9 mouse cellular contexts compared by ENCODE assay signal in the genomic region with DNA sequence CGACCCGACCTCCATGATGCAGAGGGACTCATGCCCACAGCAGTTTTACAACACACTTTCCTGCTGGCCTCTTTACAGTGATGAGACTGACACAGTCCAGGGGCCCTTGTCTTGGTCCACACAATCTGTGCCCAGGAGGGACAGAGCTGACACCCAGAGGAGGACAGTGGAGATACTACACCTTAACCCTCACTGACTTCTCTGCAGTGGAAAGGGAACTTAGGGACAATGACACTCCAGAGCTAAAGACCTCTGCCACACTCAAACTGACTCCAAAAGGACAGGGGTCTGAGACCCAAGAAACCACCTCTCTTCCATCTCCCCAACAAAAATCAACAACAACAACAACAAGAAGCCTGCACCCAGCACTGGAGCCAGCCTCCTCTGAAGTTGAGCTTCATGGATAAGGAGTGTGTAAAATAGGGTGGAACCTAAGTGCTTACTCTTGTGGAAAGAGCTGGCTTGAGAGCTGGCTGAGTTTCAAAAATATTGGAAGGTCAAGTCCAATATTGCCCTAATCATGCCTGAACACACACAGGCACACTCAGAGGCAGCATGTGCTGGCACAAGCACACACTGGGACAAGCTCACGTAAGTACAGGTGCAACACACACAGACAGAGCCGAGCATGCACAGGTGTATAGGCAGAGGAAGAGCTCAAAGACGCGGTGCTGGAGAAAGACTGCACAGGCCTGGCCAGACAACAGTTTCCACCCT. TPM values are rescaled to one million over a fixed set of nuclear protein-coding genes. Genes with fewer than 3 reads are reported as not detected.
DNase-seq lines count a peak whose midpoint lies in the region; ATAC-seq and TF ChIP-seq lines count a peak whose summit lies in the region.
"Had no signal": no experiment of that assay in that cellular context is flagged by ENCODE, and none has a peak within 500 bp of the region (broad histone marks: within the 10 kb centered on the region; RNA-seq: fewer than 3 reads in every experiment).

No protein-coding gene starts in this region.

- 53% methylated on average over 6 of the region's 6 CpGs for WGBS in forebrain, embryonic 12.5 days
- 50% methylated on average over 6 of the region's 6 CpGs for WGBS in intestine, postnatal 0 days
- WGBS in midbrain, embryonic 13.5 days: 51% methylated on average over 6 of the region's 6 CpGs

- no peak for DNase-seq in left cerebral cortex, adult 2 months (ENCODE audit: extremely low spot score in 1 of 2, low spot score in 2 of 2)
- no peak for DNase-seq in left cerebral cortex, postnatal 10 days (ENCODE audit: extremely low spot score in 1 of 2, low spot score in 2 of 2)
- no peak for DNase-seq in natural killer cell, adult 2 months (ENCODE audit: low spot score in 2 of 2)
- no peak for DNase-seq in left cerebral cortex, adult 18-20 months (ENCODE audit: low spot score in 2 of 2)
- DNase-seq in layer of hippocampus, postnatal 36 days: no peak

- peaks cover 94% of the 10 kb centered on the region for H3K4me1 ChIP-seq in forebrain, embryonic 12.5 days
- H3K4me1 ChIP-seq in intestine, postnatal 0 days (replicated peaks; ENCODE audit: control insufficient read depth, insufficient read depth, low read length): peaks cover 46% of the 10 kb centered on the region
- peaks cover 95% of the 10 kb centered on the region for H3K4me1 ChIP-seq in midbrain, embryonic 13.5 days (replicated peaks)

- ATAC-seq in forebrain, embryonic 12.5 days (ENCODE audit: low FRiP score): no peak
- ATAC-seq in intestine, postnatal 0 days: no peak
- ATAC-seq in midbrain, embryonic 13.5 days: no peak

- intact Hi-C loops in left cerebral cortex, adult 2 months (cut with DNase I): no loop called here
- intact Hi-C loops in left cerebral cortex, postnatal 10 days (cut with DNase I): no loop called here

- peak overlapping the region; percentile 1; the same call in 1 of the 2 replicates for H3K4me2 ChIP-seq in forebrain, embryonic 12.5 days
- peak overlapping the region; percentile 87; the same call in 1 of the 2 replicates for H3K4me2 ChIP-seq in intestine, postnatal 0 days (replicated peaks; ENCODE audit: low read depth)
- H3K4me2 ChIP-seq in midbrain, embryonic 13.5 days (replicated peaks): 0 out of 2 replicates have a peak overlapping the region, but pooled peaks have one; percentile 0

- no peaks in the 10 kb centered on the region for H3K27me3 ChIP-seq in forebrain, embryonic 12.5 days
- no peaks in the 10 kb centered on the region for H3K27me3 ChIP-seq in intestine, postnatal 0 days (replicated peaks; ENCODE audit: control insufficient read depth, insufficient read depth, low read length)
- no peaks in the 10 kb centered on the region for H3K27me3 ChIP-seq in midbrain, embryonic 13.5 days

- H3K9me3 ChIP-seq in forebrain, embryonic 12.5 days: no peaks in the 10 kb centered on the region
- H3K9me3 ChIP-seq in intestine, postnatal 0 days (ENCODE audit: control insufficient read depth): no peaks in the 10 kb centered on the region
- no peaks in the 10 kb centered on the region for H3K9me3 ChIP-seq in midbrain, embryonic 13.5 days

- peak overlapping the region; percentile 87; the same call in 1 of the 2 replicates for H3K9ac ChIP-seq in forebrain, embryonic 12.5 days
- peak overlapping the region; percentile 35 for H3K9ac ChIP-seq in intestine, postnatal 0 days (ENCODE audit: low read depth, low read length)
- peak overlapping the region; percentile 7; the same call in 1 of the 2 replicates for H3K9ac ChIP-seq in midbrain, embryonic 13.5 days (replicated peaks)

- no peak for TF ChIP-seq CTCF in left cerebral cortex, adult 2 months (IDR thresholded peaks at IDR 0.05)
- peak; percentile 38; the same call in 1 of the 2 replicates for TF ChIP-seq CTCF in intestine, postnatal 0 days (IDR thresholded peaks at IDR 0.05; ENCODE audit: low read depth)

- peak overlapping the region; percentile 63; the same call in 1 of the 2 replicates for H3K27ac ChIP-seq in left cerebral cortex, adult 2 months
- peak overlapping the region; percentile 51; the same call in 1 of the 2 replicates for H3K27ac ChIP-seq in forebrain, embryonic 12.5 days
- peak overlapping the region; percentile 46; the same call in 1 of the 2 replicates for H3K27ac ChIP-seq in intestine, postnatal 0 days (ENCODE audit: low read depth, low read length)
- peak overlapping the region; percentile 88 for H3K27ac ChIP-seq in midbrain, embryonic 13.5 days

- H3K4me3 ChIP-seq in left cerebral cortex, adult 2 months: 0 out of 2 replicates have a peak overlapping the region, but pooled peaks have one; percentile 11
- H3K4me3 ChIP-seq in forebrain, embryonic 12.5 days (replicated peaks): no peak overlapping the region
- H3K4me3 ChIP-seq in intestine, postnatal 0 days (ENCODE audit: low read depth, low read length): no peak overlapping the region
- H3K4me3 ChIP-seq in midbrain, embryonic 13.5 days (replicated peaks): no peak overlapping the region

- no peaks in the 10 kb centered on the region for H3K36me3 ChIP-seq in forebrain, embryonic 12.5 days (replicated peaks)
- H3K36me3 ChIP-seq in intestine, postnatal 0 days (ENCODE audit: control insufficient read depth, insufficient read depth): peaks cover 6% of the 10 kb centered on the region; the same call in 1 of the 2 replicates
- H3K36me3 ChIP-seq in midbrain, embryonic 13.5 days: no peaks in the 10 kb centered on the region

RNA-seq across cellular contexts. Expression of a gene that starts 9.2 kb away (rescaled TPM):
- total RNA-seq in left cerebral cortex, adult 2 months (2021): 10 to 100 TPM; 49.3 to 54.2 TPM
- total RNA-seq in left cerebral cortex, postnatal 10 days (2021): 10 to 100 TPM; 46.6 to 48.1 TPM
- polyA plus RNA-seq in forebrain, embryonic 12.5 days (2016; fragmentation: Nextera tagmentation; extraction: Ambion mirVana): 44.0 and 45.6 TPM in 2 replicates
- 38.8 and 41.1 TPM in 2 replicates for polyA plus RNA-seq in intestine, postnatal 0 days (2015; fragmentation: Nextera tagmentation; extraction: Ambion mirVana)
- polyA plus RNA-seq in midbrain, embryonic 13.5 days (2015; fragmentation: Nextera tagmentation; extraction: Ambion mirVana): 48.7 and 55.0 TPM in 2 replicates
- 10 to 100 TPM; 51.1 to 51.3 TPM for total RNA-seq in left cerebral cortex, adult 18-20 months (2021)
- 10 to 100 TPM; 62.2 to 69.7 TPM for total RNA-seq in layer of hippocampus, postnatal 36 days (2021)

RNA-seq across cellular contexts. Expression of a gene that starts 43.6 kb away (rescaled TPM):
- not detected for total RNA-seq in left cerebral cortex, adult 2 months (2021)
- not detected for total RNA-seq in left cerebral cortex, postnatal 10 days (2021)
- polyA plus RNA-seq in forebrain, embryonic 12.5 days (2016; fragmentation: Nextera tagmentation; extraction: Ambion mirVana): not detected in 2 replicates
- polyA plus RNA-seq in intestine, postnatal 0 days (2015; fragmentation: Nextera tagmentation; extraction: Ambion mirVana): 75.8 and 118 TPM in 2 replicates
- polyA plus RNA-seq in midbrain, embryonic 13.5 days (2015; fragmentation: Nextera tagmentation; extraction: Ambion mirVana): 1.6 and 2.2 TPM in 2 replicates
- total RNA-seq in left cerebral cortex, adult 18-20 months (2021): not detected
- total RNA-seq in layer of hippocampus, postnatal 36 days (2021): not detected
- total RNA-seq: neutrophil, adult 5-6 weeks had no signal

Comparison
In these comparisons a context has a peak if more than half of its experiments do, and no peak if none do; other contexts are left out.
1. H3K4me2 ChIP-seq: peak in every context shown above with its lines; median percentile 87 in intestine, postnatal 0 days; 1 in forebrain, embryonic 12.5 days; 0 in midbrain, embryonic 13.5 days.
2. H3K9ac ChIP-seq: peak in every context shown above with its lines; median percentile 87 in forebrain, embryonic 12.5 days; 35 in intestine, postnatal 0 days; 7 in midbrain, embryonic 13.5 days.